Mouse (Mus musculus): Measurements from ENCODE around the gene Notch4. TPM values are rescaled to one million over a fixed set of nuclear protein-coding genes. Genes with fewer than 3 reads are reported as not detected.

Gene Notch4
- total RNA-seq (2023) = 1 to 10 TPM; 1.0 to 1.9 TPM

DNA sequence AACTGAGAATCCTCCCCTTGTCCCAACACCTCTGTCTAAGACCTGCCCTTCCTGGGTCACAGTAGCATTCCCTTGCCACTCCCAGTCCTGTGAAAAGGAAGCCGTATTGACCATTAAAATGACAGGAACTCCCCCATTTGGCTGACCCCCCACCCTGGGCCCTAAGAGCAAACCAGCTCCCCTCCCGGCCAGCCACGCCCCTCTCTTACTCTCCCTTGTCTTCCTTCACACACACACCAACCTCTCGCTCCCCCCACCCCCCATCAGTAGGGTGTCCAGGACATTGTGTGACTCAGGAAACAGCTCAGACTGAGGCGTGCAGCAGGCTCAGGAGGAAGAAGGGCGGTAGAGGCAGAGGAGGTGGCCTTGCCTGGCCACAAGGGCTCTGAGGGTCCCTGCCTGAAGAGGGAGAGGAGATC, at the start of gene Notch4:
Gene Notch4 (plus strand): TSS at position 266 of the 419 bp plus-strand sequence.

DNA sequence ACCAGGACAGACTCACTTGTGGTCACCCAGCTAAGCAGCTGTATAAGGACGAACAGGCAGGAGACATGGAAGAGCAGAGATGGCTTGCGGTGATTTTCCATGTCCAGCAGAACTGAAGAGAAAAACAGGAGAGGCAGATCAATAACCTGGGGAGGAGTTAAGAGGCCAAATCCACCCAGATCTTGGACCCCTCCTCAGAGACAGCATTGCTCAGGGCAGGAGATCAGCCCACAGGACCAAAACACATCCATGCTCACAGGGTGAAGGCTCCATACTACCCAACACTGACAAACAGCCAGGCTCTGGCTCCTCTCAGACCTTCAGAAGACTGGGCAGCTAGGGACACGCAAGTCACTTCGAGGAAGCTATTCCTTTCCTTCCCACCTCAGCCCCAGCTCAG, 46.8 kb upstream of the Notch4 start, which contains the start of gene Btnl6:
Gene Btnl6 (minus strand): TSS at position 101 of the 400 bp plus-strand sequence.

GRCm38 (mm10) chr17:34589681-34590101, 25.6 kb downstream of the Notch4 start, which contains the start of gene Gpsm3:
Gpsm3 (plus strand) TSS chr17:34589806.

GRCm38 (mm10) chr17:34591029-34591993, 27.2 kb downstream of the Notch4 start, which contains the start of gene Pbx2:
Pbx2 (plus strand) TSS chr17:34591266.

GRCm38 (mm10) chr17:34597566-34598095, 33.6 kb downstream of the Notch4 start, which contains the start of gene Ager:
Ager (plus strand) TSS chr17:34597862.

GRCm38 (mm10) chr17:34603375-34604060, 39.5 kb downstream of the Notch4 start, which contains the start of gene Rnf5:
Rnf5 (minus strand) TSS chr17:34603690.

GRCm38 (mm10) chr17:34604061-34604508, 40.0 kb downstream of the Notch4 start, which contains the start of gene Agpat1:
Agpat1 (plus strand) TSS chr17:34604262.

DNA sequence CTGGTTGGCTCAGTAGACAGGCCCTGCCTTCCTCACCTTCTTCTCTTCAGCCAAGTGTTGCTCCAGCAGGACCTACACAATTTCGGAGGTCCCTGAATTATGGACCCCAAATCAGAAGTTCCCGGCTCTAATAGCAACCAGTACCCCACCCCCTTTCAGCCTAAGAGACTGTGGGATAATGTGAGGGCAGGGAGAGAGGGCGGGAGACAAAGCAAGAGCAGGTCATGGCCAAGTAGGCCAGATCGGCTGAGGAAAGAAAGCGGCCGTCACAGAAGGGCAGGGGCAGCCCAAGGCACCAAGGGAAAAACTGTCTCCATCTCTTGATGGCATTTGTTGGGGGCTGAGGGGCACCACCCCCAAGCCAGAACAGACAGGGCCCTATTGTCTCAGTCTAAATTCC, 51.8 kb downstream of the Notch4 start, which contains the start of gene Egfl8:
Gene Egfl8 (minus strand): TSS at position 101 of the 400 bp plus-strand sequence.

GRCm38 (mm10) chr17:34627943-34628643, 64.0 kb downstream of the Notch4 start, which contains the start of gene Ppt2:
Ppt2 (minus strand) TSS chr17:34628510.

GRCm38 (mm10) chr17:34629221-34629751, 65.2 kb downstream of the Notch4 start, which contains the start of gene Prrt1:
Prrt1 (plus strand) TSS chr17:34629533.

Other genes starting within 250 kb of the Notch4 start
- 10 to 100 TPM; 33.6 to 48.0 TPM for gene H2-Eb2, start 238.6 kb upstream of the Notch4 start, total RNA-seq (2023)
- 10 to 100 TPM in 1 of 2 experiments, 1 to 10 TPM in 1; 9.3 to 12.5 TPM for gene Btnl2, start 209.4 kb upstream of the Notch4 start, total RNA-seq (2023)
- 1 to 10 TPM; 2.7 to 4.5 TPM for gene Btnl1, start 187.1 kb upstream of the Notch4 start, total RNA-seq (2023)
- 10 to 100 TPM; 14.3 to 15.6 TPM for gene BC051142, start 165.4 kb upstream of the Notch4 start, total RNA-seq (2023)
- gene Btnl4, start 87.0 kb upstream of the Notch4 start, total RNA-seq (2023) = not detected
- gene Btnl6, start 46.9 kb upstream of the Notch4 start, total RNA-seq (2023) = not detected
- gene Gpsm3, start 25.5 kb downstream of the Notch4 start, total RNA-seq (2023) = 100 to 1,000 TPM; 132 to 134 TPM
- gene Pbx2, start 27.0 kb downstream of the Notch4 start, total RNA-seq (2023) = 10 to 100 TPM; 54.9 to 59.0 TPM
- 1 to 10 TPM; 5.3 to 5.8 TPM for gene Ager, start 33.6 kb downstream of the Notch4 start, total RNA-seq (2023)
- 10 to 100 TPM; 41.4 to 42.3 TPM for gene Rnf5, start 39.4 kb downstream of the Notch4 start, total RNA-seq (2023)
- 10 to 100 TPM; 67.5 to 72.5 TPM for gene Agpat1, start 40.0 kb downstream of the Notch4 start, total RNA-seq (2023)
- gene Egfl8, start 51.7 kb downstream of the Notch4 start, total RNA-seq (2023) = not detected
- 1 to 10 TPM; 2.1 to 6.8 TPM for gene Ppt2, start 64.2 kb downstream of the Notch4 start, total RNA-seq (2023)
- not detected for gene Prrt1, start 65.3 kb downstream of the Notch4 start, total RNA-seq (2023)
- 1 to 10 TPM; 2.9 to 5.3 TPM for gene Fkbpl, start 80.5 kb downstream of the Notch4 start, total RNA-seq (2023)
- gene Atf6b, start 82.9 kb downstream of the Notch4 start, total RNA-seq (2023) = 10 to 100 TPM; 81.4 to 84.7 TPM
- not detected for gene Tnxb, start 106.3 kb downstream of the Notch4 start, total RNA-seq (2023)
- 1 to 10 TPM in 1 of 2 experiments, under 1 TPM in 1; 0.47 to 1.2 TPM for gene C4b, start 179.6 kb downstream of the Notch4 start, total RNA-seq (2023)
- gene Cyp21a1, start 240.3 kb downstream of the Notch4 start, total RNA-seq (2023) = not detected